Mouse (Mus musculus) brain, embryonic 18.5 days (tissue): ENCODE measurements around the gene Zfp296.

Experiments
- DNase-seq: peaks from one replicate; pipeline ENCODE4 v3.0.0-alpha.2; 2012; ENCODE audit warnings: low read depth, low spot score

Gene Zfp296

GRCm38 (mm10) chr7:19561765-19562642, 15.1 kb upstream of the Zfp296 start:
- peak; percentile 92 for DNase-seq

GRCm38 (mm10) chr7:19562643-19563410, 14.3 kb upstream of the Zfp296 start, which contains the start of gene Ppp1r37:
Gene Ppp1r37 (minus strand): TSS chr7:19563076.
- no peak for DNase-seq

- no peak for DNase-seq
Measured at GRCm38 (mm10) chr7:19563884-19564283, 13.2 kb upstream of the Zfp296 start.

GRCm38 (mm10) chr7:19564455-19564854, 12.6 kb upstream of the Zfp296 start:
- DNase-seq: no peak

- no peak for DNase-seq
Measured at GRCm38 (mm10) chr7:19565803-19566202, 11.3 kb upstream of the Zfp296 start.

- DNase-seq: no peak
Measured at GRCm38 (mm10) chr7:19567426-19567825, 9.7 kb upstream of the Zfp296 start.

- DNase-seq: no peak
Measured at GRCm38 (mm10) chr7:19569647-19570046, 7.4 kb upstream of the Zfp296 start.

GRCm38 (mm10) chr7:19572926-19573775, 3.9 kb upstream of the Zfp296 start:
- DNase-seq: no peak

GRCm38 (mm10) chr7:19573776-19574140, 3.3 kb upstream of the Zfp296 start:
- DNase-seq: no peak

GRCm38 (mm10) chr7:19575559-19575958, 1.5 kb upstream of the Zfp296 start:
- DNase-seq: no peak

- DNase-seq: no peak
Measured at GRCm38 (mm10) chr7:19577877-19578414, 859 bp downstream of the Zfp296 start.

GRCm38 (mm10) chr7:19578436-19578835, 1.3 kb downstream of the Zfp296 start:
- no peak for DNase-seq

- no peak for DNase-seq
Measured at GRCm38 (mm10) chr7:19579751-19580150, 2.7 kb downstream of the Zfp296 start.

GRCm38 (mm10) chr7:19580634-19581033, 3.5 kb downstream of the Zfp296 start:
- DNase-seq: no peak

- DNase-seq: no peak
Measured at GRCm38 (mm10) chr7:19586269-19586668, 9.2 kb downstream of the Zfp296 start.

- no peak for DNase-seq
Measured at GRCm38 (mm10) chr7:19589207-19589606, 12.1 kb downstream of the Zfp296 start.

- DNase-seq: peak; percentile 30
Measured at GRCm38 (mm10) chr7:19589917-19590316, 12.8 kb downstream of the Zfp296 start.

- no peak for DNase-seq
Measured at GRCm38 (mm10) chr7:19593061-19593730, 16.1 kb downstream of the Zfp296 start.

GRCm38 (mm10) chr7:19600562-19600961, 23.5 kb downstream of the Zfp296 start:
- DNase-seq: peak; percentile 40

- DNase-seq: no peak
Measured at GRCm38 (mm10) chr7:19603055-19603454, 26.0 kb downstream of the Zfp296 start.
